Mouse (Mus musculus) inflammation-experienced regulatory T-cells, adult 16 weeks (primary cell): ENCODE data around the gene Hnrnpf. TPM values are rescaled to one million over a fixed set of nuclear protein-coding genes. Genes with fewer than 3 reads are reported as not detected.

ENCODE experiments used
- polyA plus RNA-seq: library from polyadenylated mRNA; unstranded; fragments of 100-300 nt; shearing (Covaris generic); gene quantifications from one replicate; pipeline ENCODE4 v1.2.1, GENCODE M21; 2017

Hnrnpf gene
- polyA plus RNA-seq, result 1,451 TPM

GRCm38 (mm10) chr6:117900126-117901080 is at the start of gene Hnrnpf:
Gene Hnrnpf, plus strand, starts transcription at chr6:117900324.

GRCm38 (mm10) chr6:117861848-117862247 is 38.3 kb upstream of the Hnrnpf start, which contains the start of gene Zfp239:
Gene Zfp239, plus strand, starts transcription at chr6:117862100.

GRCm38 (mm10) chr6:117937222-117937932 is 37.3 kb downstream of the Hnrnpf start, which contains the start of gene Fxyd4:
Gene Fxyd4, minus strand, starts transcription at chr6:117937692.

Other genes with a start within 250 kb of the Hnrnpf start
- 35.2 TPM for gene Zfp637, start 59.1 kb upstream of the Hnrnpf start, polyA plus RNA-seq
- 4.0 TPM for gene Zfp239, start 38.2 kb upstream of the Hnrnpf start, polyA plus RNA-seq
- gene Fxyd4, start 37.4 kb downstream of the Hnrnpf start, polyA plus RNA-seq, result 2.4 TPM
- 12.8 TPM for gene Rasgef1a, start 111.1 kb downstream of the Hnrnpf start, polyA plus RNA-seq
- gene Csgalnact2, start 238.8 kb downstream of the Hnrnpf start, polyA plus RNA-seq, result 11.6 TPM